Mouse (Mus musculus): ENCODE measurements around the gene Igf2r.
A peak's percentile ranks its signal among the peaks of the same experiment; 100 is the strongest.

Igf2r gene

GRCm38 (mm10) chr17:12781101-12781500, 11.6 kb upstream of the Igf2r start:
- DNase-seq, result no peak

DNA sequence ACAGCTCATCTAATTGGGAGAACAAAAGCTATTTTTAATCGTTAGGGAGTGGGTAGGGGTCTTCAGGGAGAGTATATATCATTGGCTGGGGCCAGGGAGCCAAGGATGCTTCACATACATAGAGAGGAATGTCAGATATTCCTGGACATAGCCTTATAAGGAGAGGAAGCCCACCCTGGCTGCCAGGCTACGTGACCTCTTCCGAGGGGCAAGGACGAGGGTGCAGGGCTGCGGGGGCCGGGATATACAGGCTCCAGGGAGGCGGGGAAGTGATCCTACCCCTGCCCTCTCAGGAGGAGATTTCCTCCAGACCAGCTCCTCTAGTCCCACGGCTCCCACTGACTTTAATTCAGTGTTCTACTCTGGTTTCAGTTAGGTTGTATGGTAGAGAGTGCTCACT, 10.7 kb upstream of the Igf2r start:
- no peak for DNase-seq

- DNase-seq, result no peak
Observed at GRCm38 (mm10) chr17:12779442-12779841, 10.0 kb upstream of the Igf2r start.

DNA sequence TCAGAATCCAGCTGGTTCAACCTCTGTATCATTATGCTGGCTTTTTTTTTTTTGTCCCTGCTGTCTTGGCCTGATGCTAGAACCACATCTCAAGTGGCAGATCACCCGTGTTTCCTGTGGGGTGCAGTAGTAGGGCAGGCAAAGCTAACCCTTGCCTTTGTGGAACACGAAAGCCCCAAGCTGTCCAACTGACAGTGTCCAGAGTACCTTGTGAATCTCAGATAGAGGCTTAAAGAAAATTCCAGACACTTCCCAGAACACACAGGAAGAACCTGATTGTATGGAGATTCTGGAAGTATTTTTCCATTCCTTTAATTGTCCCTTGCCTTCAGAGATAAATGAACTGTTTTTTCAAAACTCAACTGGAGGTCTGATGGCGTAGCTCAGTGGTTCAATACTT, 4.5 kb upstream of the Igf2r start:
- no peak for DNase-seq

- DNase-seq, result no peak
Observed at GRCm38 (mm10) chr17:12770500-12770899, 1.0 kb upstream of the Igf2r start.

DNA sequence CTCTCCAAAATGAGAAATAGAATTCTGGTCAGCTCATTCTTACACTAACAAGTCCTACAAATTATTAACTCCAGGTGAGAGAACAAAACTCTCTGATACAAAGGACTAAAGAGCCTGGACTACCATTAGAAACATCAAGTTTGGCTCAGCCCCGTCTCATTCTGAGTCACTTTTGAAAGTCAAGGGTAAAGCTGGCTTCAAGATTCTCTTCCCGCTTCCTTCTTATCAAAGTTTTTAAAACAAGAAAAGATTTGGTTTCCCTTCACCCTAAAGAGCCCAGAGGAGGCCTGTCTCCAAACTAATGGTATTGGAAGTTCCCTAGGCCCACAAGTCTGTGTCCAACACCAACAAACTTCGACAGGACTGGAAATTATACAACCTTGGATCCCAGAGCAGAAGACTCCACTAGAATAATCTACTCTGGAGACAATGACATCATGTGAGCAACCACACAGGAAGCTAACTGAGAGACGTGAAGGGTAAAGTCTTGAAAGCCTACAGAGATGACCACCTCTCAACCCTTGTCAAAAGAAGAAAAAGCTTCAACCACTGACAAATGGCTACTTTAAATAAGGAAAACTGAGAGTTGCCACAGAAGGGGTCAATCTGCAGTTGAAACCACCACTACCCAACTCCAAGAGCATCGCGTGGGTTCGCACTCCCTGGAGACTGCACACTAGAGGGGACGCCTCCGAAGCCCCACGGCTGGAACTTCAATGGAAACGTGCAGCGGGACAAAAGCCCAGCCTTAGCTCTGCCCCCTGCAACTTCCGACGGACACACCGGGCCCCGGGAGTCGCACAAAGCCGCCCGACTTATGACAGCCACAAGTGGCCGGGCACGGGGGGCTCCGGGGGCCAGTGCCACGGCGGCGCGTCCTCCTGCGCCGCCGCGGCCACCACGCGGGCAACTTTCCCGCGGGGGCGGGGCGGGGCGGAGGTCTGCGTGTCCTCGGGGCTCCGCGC, 767 bp downstream of the Igf2r start:
- no peak for DNase-seq

- no peak for DNase-seq
Observed at GRCm38 (mm10) chr17:12767294-12767852, 2.1 kb downstream of the Igf2r start.

GRCm38 (mm10) chr17:12763412-12763811, 6.1 kb downstream of the Igf2r start:
- no peak for DNase-seq

DNA sequence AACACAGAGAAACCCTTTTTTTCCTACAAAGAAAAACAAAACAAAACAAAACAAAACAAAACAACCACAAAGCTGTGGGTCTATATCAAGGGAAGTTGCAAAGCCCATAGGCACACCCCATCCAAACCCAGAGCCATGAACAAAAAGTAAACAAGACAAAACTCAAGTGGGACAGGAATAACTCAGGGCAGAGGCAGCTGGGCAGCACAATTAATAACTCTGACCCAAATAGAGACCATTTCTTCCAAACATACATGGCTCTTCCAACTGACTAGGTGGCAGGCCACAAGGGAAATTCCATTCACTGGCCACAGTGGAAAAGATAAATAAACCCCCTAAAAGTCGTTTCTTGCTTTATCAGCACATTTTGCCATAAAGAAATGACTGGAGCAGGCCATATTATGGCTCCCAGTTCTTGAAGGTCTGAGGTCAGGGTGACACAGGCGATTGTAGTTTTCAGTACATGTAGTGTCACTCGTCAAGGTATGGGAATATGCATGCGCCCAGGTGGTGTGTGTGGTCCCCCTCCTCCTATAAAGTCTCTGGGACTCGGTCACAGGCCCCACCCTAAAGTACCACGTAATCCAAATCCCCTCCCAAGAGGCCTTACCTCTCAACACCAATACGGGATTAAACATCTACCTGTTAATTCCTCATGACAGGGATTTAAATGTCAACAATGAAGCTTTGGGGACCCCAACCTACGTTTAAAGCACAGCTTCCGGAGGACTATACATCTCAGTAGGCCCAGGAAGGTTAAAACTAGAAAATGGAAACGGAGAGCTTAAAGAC, 8.9 kb downstream of the Igf2r start:
- DNase-seq, result no peak

DNA sequence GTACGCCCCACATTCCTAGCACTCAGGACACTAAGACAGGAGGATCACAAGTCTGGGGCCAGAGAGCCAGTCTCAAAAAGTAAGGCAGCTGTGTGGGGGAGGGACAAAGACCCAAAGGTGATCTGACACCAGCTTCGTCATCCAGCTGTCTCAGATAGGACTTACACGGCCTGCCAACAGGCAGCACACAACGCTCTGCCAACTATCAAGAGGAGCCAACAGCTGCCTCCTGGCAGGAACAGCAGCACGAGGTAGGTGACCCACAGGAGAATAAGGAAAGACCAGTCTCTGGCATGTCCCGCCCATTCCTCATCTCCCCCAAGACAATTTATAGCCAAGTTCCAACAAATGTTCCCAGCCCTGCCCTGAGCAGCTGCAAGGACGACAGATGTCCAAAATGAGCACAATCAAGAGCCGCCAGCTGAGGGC, 9.8 kb downstream of the Igf2r start:
- no peak for DNase-seq

DNA sequence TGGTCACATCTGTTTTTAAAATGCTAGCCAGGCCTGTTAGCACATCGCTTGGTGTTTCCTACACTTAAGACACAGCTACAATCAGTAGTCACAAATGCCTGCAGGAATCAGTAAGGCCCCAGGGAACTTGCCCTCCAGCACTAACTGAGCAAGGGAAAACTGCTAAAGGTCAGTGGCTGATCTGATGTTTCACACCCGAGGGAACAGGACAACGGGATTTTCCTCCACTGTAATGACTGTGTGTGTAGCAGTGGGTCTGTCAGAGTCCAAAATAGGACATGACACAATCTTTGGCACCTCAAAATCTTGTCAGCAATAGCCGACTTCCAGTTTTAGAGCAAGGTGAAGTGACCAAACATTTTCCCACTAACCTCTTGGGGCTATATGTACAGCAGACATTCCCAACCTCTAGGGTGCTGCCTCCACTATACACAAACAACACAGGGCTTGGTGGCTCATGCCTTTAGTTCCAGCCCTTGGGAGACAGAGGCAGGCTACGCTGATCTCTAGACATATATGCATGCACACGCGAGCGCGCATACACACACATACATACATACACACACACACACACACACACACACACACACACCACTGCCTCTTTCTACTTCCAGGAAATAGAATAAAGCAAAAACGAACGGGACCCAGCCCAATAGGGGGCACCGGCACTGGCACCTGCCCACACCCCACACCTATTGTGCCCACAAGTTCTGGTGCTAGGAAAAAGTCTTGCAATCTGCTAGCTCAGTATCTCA, 10.6 kb downstream of the Igf2r start:
- DNase-seq, result no peak

- peak; percentile 89 for DNase-seq
Observed at GRCm38 (mm10) chr17:12757990-12758389, 11.5 kb downstream of the Igf2r start.

DNA sequence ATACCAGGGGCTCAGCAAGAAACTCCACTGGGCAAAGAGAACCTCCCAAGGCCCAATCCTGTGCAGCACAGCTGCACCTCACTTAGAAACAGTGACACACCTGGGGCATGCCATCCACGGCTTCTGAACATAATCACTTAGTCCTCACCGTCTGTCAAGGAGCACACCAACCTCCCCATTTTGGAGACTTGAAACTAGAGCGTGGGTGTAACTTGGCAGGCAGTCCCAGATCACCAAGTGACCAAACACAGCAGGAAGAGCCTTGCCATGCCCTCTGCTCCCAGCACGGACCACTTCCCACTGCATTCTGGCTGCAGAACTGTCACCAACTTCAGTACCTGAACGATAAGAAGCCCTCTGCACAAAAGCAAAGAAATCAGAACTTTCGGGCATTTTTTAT, 12.3 kb downstream of the Igf2r start:
- peak; percentile 46 for DNase-seq

DNA sequence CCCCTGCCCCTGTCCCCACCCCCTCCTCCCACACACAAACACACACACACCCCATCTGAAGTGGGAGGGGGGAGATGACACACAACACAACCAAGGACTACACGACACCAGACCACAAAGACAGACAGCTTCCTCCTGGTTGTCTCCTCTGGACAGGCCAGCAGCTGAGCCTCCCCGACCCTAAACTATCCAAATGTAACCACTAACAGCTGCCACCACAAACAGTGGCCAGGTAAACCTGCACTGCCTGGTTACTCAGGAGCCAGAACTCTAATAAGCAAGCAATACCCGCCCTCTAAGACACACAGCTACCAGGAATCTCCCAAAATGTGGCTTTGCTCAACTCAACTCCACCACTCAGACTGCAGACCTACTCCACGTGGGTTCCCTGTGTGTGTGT, 13.5 kb downstream of the Igf2r start:
- DNase-seq, result no peak

DNA sequence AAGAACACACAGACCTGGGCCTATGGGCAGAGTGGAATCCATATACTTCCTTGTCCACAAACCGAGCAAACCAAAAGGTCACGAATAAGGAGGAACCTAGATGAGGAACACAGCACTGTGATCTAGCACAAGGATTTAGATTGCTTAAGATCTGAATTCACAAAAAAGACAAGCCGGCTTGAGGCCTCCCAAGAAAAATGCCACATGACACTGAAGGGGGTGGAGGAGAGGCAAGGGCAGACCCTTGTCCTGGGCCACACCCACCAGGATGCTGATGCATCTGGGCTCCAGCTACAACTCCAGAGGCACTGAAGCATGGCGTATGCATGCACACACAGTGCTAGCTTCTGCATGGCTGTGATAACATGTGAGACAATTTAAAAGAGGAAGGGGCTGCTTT, 14.3 kb downstream of the Igf2r start:
- no peak for DNase-seq

GRCm38 (mm10) chr17:12754243-12755007, 15.0 kb downstream of the Igf2r start:
- no peak for DNase-seq

- no peak for DNase-seq
Observed at GRCm38 (mm10) chr17:12753050-12753449, 16.4 kb downstream of the Igf2r start.

- no peak for DNase-seq
Observed at GRCm38 (mm10) chr17:12751641-12752040, 17.8 kb downstream of the Igf2r start.

DNA sequence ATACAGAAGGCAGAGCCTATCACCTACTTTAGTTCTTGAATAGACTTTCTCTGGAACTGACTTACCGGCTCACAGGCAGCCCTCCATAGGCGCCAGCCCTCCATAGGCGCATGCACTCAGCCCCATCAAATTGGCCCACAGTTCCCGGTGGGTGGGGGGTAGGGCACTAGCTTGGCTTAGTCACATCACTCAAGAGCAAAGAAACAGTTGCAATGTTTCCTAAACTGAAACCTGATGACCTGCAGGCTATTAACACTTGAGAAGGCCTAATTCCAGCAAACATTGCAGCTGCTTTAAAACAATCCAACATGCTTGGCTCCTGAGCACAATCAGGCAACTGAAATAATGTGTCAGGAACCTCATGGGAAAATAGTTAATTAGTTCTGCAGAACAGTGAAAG, 18.2 kb downstream of the Igf2r start:
- no peak for DNase-seq

- no peak for DNase-seq
Observed at GRCm38 (mm10) chr17:12750591-12751170, 18.8 kb downstream of the Igf2r start.
